Mouse (Mus musculus) heart, adult 11 months (tissue): Measurements from ENCODE around the gene Zfp229.
A peak's percentile ranks its signal among the peaks of the same experiment; 100 is the strongest.
"Not testable (repeated sequence)": the region's sequence is repeated elsewhere in the genome, so short reads cannot be mapped to it uniquely, and the experiment has no call there.

Experiments used
- DNase-seq: peaks from one replicate; pipeline ENCODE4 v3.0.0; 2022

Gene Zfp229

GRCm38 (mm10) chr17:21730495-21730894 is at the start of gene Zfp229:
TSS of gene Zfp229 (plus strand) at chr17:21730795.
- DNase-seq: not testable (repeated sequence)

- no peak for DNase-seq
Measured at GRCm38 (mm10) chr17:21691560-21691959, 39.0 kb upstream of the Zfp229 start, which contains the start of gene Gm10226. TSS of gene Gm10226 (plus strand) at chr17:21691860.

GRCm38 (mm10) chr17:21693342-21693741 is 37.3 kb upstream of the Zfp229 start:
- DNase-seq: no peak

- DNase-seq: no peak
Measured at GRCm38 (mm10) chr17:21696073-21696472, 34.5 kb upstream of the Zfp229 start.

GRCm38 (mm10) chr17:21702281-21703240 is 28.0 kb upstream of the Zfp229 start:
- DNase-seq: no peak

- DNase-seq: no peak
Measured at GRCm38 (mm10) chr17:21703414-21703813, 27.2 kb upstream of the Zfp229 start.

GRCm38 (mm10) chr17:21707343-21707996 is 23.1 kb upstream of the Zfp229 start, which contains the start of gene Zfp760:
TSS of gene Zfp760 (plus strand) at chr17:21707741.
- DNase-seq: peak; percentile 99

- no peak for DNase-seq
Measured at GRCm38 (mm10) chr17:21708401-21708800, 22.2 kb upstream of the Zfp229 start.

GRCm38 (mm10) chr17:21733049-21733448 is 2.5 kb downstream of the Zfp229 start:
- peak; percentile 79 for DNase-seq

- peak; percentile 98 for DNase-seq
Measured at GRCm38 (mm10) chr17:21733529-21734031, 3.0 kb downstream of the Zfp229 start.

GRCm38 (mm10) chr17:21752791-21753190 is 22.2 kb downstream of the Zfp229 start:
- DNase-seq: no peak

GRCm38 (mm10) chr17:21753342-21754208 is 23.0 kb downstream of the Zfp229 start:
- peak; percentile 49 for DNase-seq

- DNase-seq: no peak
Measured at GRCm38 (mm10) chr17:21770336-21770735, 39.7 kb downstream of the Zfp229 start.

GRCm38 (mm10) chr17:21792256-21792655 is 61.7 kb downstream of the Zfp229 start:
- DNase-seq: no peak

GRCm38 (mm10) chr17:21801373-21801772 is 70.8 kb downstream of the Zfp229 start:
- peak; percentile 66 for DNase-seq
